Mouse (Mus musculus): Measurements from ENCODE around the gene Uso1.

GRCm38 (mm10) chr5:92234939-92235557 lies 97.3 kb downstream of the Uso1 start:
- TF ChIP-seq POLR2A (IDR thresholded peaks at IDR 0.05; ENCODE audit: low read depth, low read length), result no peak
- TF ChIP-seq CTCF (IDR thresholded peaks at IDR 0.05; ENCODE audit: extremely low read depth, insufficient read depth, insufficient read length, insufficient replicate concordance), result no peak
